Mouse (Mus musculus): ENCODE results near the gene Gm10961. TPM values are rescaled to one million over a fixed set of nuclear protein-coding genes. Genes with fewer than 3 reads are reported as not detected.

The Gm10961 gene
- not detected for total RNA-seq (2023)

DNA sequence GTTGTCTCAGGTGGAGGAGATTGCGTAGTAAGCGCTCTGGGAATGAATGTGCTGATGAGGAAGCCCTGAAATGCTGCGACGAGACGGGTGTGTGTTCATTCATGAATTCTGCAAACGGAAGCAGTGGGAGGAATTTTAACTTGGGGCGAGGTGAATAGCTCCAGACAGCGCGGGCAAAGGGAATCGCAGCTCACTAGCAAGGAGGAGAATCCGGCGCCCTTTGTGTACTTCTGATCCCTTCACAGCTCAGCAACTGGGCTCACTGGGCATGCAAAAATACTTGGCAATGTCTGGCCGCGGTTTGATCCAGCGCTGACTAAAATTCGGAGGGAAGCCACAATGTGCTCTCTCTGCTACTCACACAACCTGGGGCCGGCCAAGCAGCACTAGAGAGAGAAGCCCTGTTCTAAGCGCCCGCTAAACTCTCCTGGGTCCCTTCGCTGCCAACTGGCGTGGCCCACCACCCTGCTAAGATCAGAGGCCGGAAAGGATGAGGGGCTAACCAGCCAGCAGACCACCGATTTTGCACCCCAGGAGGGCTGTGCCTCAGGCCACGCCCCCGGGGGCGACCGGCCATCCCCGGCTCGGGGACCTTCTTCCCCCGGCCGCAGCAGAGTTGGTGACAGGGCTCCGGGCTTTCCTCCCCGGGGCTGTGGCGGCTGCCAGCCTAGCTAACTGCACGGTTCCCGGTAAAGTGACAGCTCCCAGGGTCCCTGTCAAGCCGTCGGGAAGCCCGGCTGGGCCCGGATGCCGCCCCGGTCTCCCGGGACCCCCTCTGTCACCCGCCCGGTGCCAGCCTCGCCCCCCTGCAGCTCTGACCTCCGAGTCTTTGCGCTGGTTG lies at the start of gene Gm10961:
Gene Gm10961, plus strand, starts transcription at position 641 of the 841 bp plus-strand sequence.

GRCm38 (mm10) chr3:107594662-107595263 lies 36.4 kb upstream of the Gm10961 start, which contains the start of gene Alx3:
Alx3 (plus strand) TSS chr3:107595031.

DNA sequence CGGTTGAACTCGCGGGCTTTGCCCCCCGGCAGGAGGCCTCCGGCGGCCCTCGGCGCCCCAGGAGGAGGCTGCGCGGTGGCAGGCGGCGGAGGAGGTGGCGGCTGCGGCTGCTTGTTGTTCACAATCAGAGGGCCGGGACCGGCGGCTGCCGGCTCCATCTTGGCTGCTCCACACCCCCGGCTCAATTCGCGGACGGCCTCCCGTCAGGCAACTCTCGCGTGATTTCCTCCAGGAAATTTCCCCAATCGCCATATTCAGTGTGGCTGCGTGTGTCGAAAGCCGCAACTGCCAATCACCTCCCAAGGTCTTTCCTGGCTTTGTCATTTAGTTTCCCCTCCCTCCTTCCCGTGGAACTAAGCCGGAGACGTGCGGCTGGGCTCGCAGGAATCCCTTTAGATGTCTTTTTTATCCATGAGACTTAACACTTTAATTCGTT lies 419 bp downstream of the Gm10961 start, which contains the start of gene Strip1:
Gene Strip1, minus strand, starts transcription at position 172 of the 436 bp plus-strand sequence.

Other genes with a start within 250 kb of the Gm10961 start
- not detected for gene Kcnc4, start 171.8 kb upstream of the Gm10961 start, total RNA-seq (2023)
- not detected for gene Slc6a17, start 113.3 kb upstream of the Gm10961 start, total RNA-seq (2023)
- gene Ubl4b, start 76.2 kb upstream of the Gm10961 start, total RNA-seq (2023): not detected
- gene Alx3, start 36.3 kb upstream of the Gm10961 start, total RNA-seq (2023): not detected
- gene Strip1, start 372 bp downstream of the Gm10961 start, total RNA-seq (2023): 48.0 TPM
- 73.9 TPM for gene Ahcyl1, start 65.2 kb downstream of the Gm10961 start, total RNA-seq (2023)
- gene Csf1, start 129.1 kb downstream of the Gm10961 start, total RNA-seq (2023): 3.1 TPM
- not detected for gene Eps8l3, start 245.9 kb downstream of the Gm10961 start, total RNA-seq (2023)